Comparison of ENCODE assay signal across 9 mouse cellular contexts in the genomic region with DNA sequence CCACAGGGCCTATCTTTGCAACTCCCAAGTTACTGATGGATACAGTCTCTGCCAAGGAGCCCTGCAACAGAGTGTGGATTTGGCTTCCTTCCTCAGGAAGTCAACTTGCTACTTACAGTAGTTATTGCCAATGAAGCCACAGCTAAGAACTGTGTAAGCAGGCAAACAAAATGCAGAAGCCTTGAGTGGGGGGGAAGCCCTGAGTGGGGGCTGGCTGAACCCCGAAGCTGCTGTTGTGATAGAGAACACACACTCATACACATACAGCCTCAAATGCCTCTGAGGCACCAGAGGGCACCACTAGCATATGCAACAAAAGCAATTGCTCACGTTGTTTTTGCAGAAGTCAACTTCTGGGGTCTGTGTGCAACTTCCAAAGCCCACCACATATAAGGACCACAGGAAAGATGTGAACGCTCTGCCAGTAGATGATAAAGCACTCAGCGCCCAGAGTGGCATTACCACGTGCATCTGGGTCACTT. TPM values are rescaled to one million over a fixed set of nuclear protein-coding genes. Genes with fewer than 3 reads are reported as not detected.
DNase-seq lines count a peak whose midpoint lies in the region; ATAC-seq and TF ChIP-seq lines count a peak whose summit lies in the region.
"Had no signal": no experiment of that assay in that cellular context is flagged by ENCODE, and none has a peak within 500 bp of the region (broad histone marks: within the 10 kb centered on the region; RNA-seq: fewer than 3 reads in every experiment).

No protein-coding gene starts in this region.

- DNase-seq in cerebellum, adult 9-10 months: peak; percentile 52
- DNase-seq in cerebellum, adult 9-11 months: no peak
- DNase-seq in liver, postnatal 0 days: no peak
- no peak for DNase-seq in liver
- peak; percentile 38 for DNase-seq in kidney, postnatal 10 days
- peak; percentile 37 for DNase-seq in thymus, postnatal 25 days
- no peak for DNase-seq in Muller cell, postnatal 12 days (ENCODE audit: inconsistent ontology term)
- DNase-seq in neural tube, embryonic 10.5 days (ENCODE audit: extremely low spot score, low spot score): no peak
- DNase-seq: layer of hippocampus, postnatal 36 days had no signal

- peaks cover 6% of the 10 kb centered on the region for H3K4me1 ChIP-seq in liver, postnatal 0 days (ENCODE audit: insufficient read depth)

- no peak for TF ChIP-seq EP300 in liver, postnatal 0 days (IDR thresholded peaks at IDR 0.05; ENCODE audit: low read depth)

- no peaks in the 10 kb centered on the region for H3K9me3 ChIP-seq in liver, postnatal 0 days (ENCODE audit: low read length)

- no peak overlapping the region for H3K9ac ChIP-seq in liver, postnatal 0 days (replicated peaks)

- 31% methylated on average over 5 of the region's 5 CpGs for whole genome bisulfite sequencing in liver, postnatal 0 days (ENCODE audit: insufficient replicate concordance)

- H3K4me2 ChIP-seq in liver, postnatal 0 days (ENCODE audit: low read depth, low read length): no peak overlapping the region

- peaks cover 36% of the 10 kb centered on the region for H3K36me3 ChIP-seq in liver, postnatal 0 days (replicated peaks; ENCODE audit: insufficient read depth, low read length)

- H3K4me3 ChIP-seq in liver, postnatal 0 days (ENCODE audit: low read depth, low read length): no peak overlapping the region

- peak; percentile 52 for TF ChIP-seq CTCF in liver, postnatal 0 days (IDR thresholded peaks at IDR 0.05; ENCODE audit: low read depth)

- ATAC-seq in liver, postnatal 0 days: no peak

- no peaks in the 10 kb centered on the region for H3K27me3 ChIP-seq in liver, postnatal 0 days (ENCODE audit: insufficient read depth, low read length)

- H3K27ac ChIP-seq in liver, postnatal 0 days (ENCODE audit: low read depth): no peak overlapping the region

RNA-seq across cellular contexts. Expression of a gene that starts 38.5 kb away (rescaled TPM):
- 6.1 and 11.7 TPM in 2 replicates for polyA plus RNA-seq in liver, postnatal 0 days (2015; fragmentation: Nextera tagmentation; extraction: Ambion mirVana)

RNA-seq across cellular contexts. Expression of a gene that starts 55.3 kb away (rescaled TPM):
- 4.5 and 6.5 TPM in 2 replicates for polyA plus RNA-seq in liver, postnatal 0 days (2015; fragmentation: Nextera tagmentation; extraction: Ambion mirVana)

Comparison
In these comparisons a context has a peak if more than half of its experiments do, and no peak if none do; other contexts are left out.
1. DNase-seq: peak in cerebellum, adult 9-10 months (single experiment), kidney, postnatal 10 days (single experiment) and thymus, postnatal 25 days (single experiment); none in cerebellum, adult 9-11 months (single experiment), liver, postnatal 0 days (single experiment), liver (single experiment), Muller cell, postnatal 12 days (single experiment) and neural tube, embryonic 10.5 days (single experiment).